Mouse (Mus musculus): Measurements from ENCODE around the gene Bnip1. TPM values are rescaled to one million over a fixed set of nuclear protein-coding genes. Genes with fewer than 3 reads are reported as not detected.

Bnip1 gene
- total RNA-seq (2021): 10 to 100 TPM; 31.3 to 33.1 TPM
- long read RNA-seq, experiment 1, transcript Bnip1-201 (6 exons, 1,098 nt): major isoform, 18 of 25 reads
- long read RNA-seq, experiment 1, partial matches to known transcripts: 0 of 25 reads
- long read RNA-seq, experiment 1, other reads (novel, unspliced or antisense): 3 of 25 reads
- long read RNA-seq, experiment 2, transcript Bnip1-201 (6 exons, 1,098 nt): major isoform, 12 of 17 reads
- long read RNA-seq, experiment 2, partial matches to known transcripts: 0 of 17 reads
- long read RNA-seq, experiment 2, other reads (novel, unspliced or antisense): 2 of 17 reads

GRCm38 (mm10) chr17:26780750-26781571 is at the start of gene Bnip1:
Gene Bnip1 (plus strand): TSS chr17:26781066.
- DNase-seq (ENCODE audit: low spot score in 2 of 2): peak; percentile 66 to 81

GRCm38 (mm10) chr17:26742581-26742980 is 38.3 kb upstream of the Bnip1 start:
- DNase-seq (ENCODE audit: low spot score in 2 of 2): no peak

GRCm38 (mm10) chr17:26743294-26743693 is 37.6 kb upstream of the Bnip1 start:
- DNase-seq (ENCODE audit: low spot score in 2 of 2): no peak

GRCm38 (mm10) chr17:26749975-26750374 is 30.9 kb upstream of the Bnip1 start:
- DNase-seq (ENCODE audit: low spot score in 2 of 2): no peak

- DNase-seq (ENCODE audit: low spot score in 2 of 2): no peak
Observed at GRCm38 (mm10) chr17:26752297-26752696, 28.6 kb upstream of the Bnip1 start.

- no peak for DNase-seq (ENCODE audit: low spot score in 2 of 2)
Observed at GRCm38 (mm10) chr17:26753476-26753875, 27.4 kb upstream of the Bnip1 start.

- no peak for DNase-seq (ENCODE audit: low spot score in 2 of 2)
Observed at GRCm38 (mm10) chr17:26767100-26767753, 13.6 kb upstream of the Bnip1 start.

- DNase-seq (ENCODE audit: low spot score in 2 of 2): no peak
Observed at GRCm38 (mm10) chr17:26767754-26768124, 13.1 kb upstream of the Bnip1 start.

- DNase-seq (ENCODE audit: low spot score in 2 of 2): no peak
Observed at GRCm38 (mm10) chr17:26776211-26776610, 4.7 kb upstream of the Bnip1 start.

- no peak for DNase-seq (ENCODE audit: low spot score in 2 of 2)
Observed at GRCm38 (mm10) chr17:26778001-26778400, 2.9 kb upstream of the Bnip1 start.

GRCm38 (mm10) chr17:26778430-26779100 is 2.3 kb upstream of the Bnip1 start:
- no peak for DNase-seq (ENCODE audit: low spot score in 2 of 2)

- DNase-seq (ENCODE audit: low spot score in 2 of 2): no peak
Observed at GRCm38 (mm10) chr17:26779471-26779870, 1.4 kb upstream of the Bnip1 start.

- no peak for DNase-seq (ENCODE audit: low spot score in 2 of 2)
Observed at GRCm38 (mm10) chr17:26781610-26782043, 761 bp downstream of the Bnip1 start.

- DNase-seq (ENCODE audit: low spot score in 2 of 2): no peak
Observed at GRCm38 (mm10) chr17:26784525-26784924, 3.7 kb downstream of the Bnip1 start.

- no peak for DNase-seq (ENCODE audit: low spot score in 2 of 2)
Observed at GRCm38 (mm10) chr17:26786586-26786985, 5.7 kb downstream of the Bnip1 start.

- no peak for DNase-seq (ENCODE audit: low spot score in 2 of 2)
Observed at GRCm38 (mm10) chr17:26788986-26789385, 8.1 kb downstream of the Bnip1 start.

GRCm38 (mm10) chr17:26789460-26790268 is 8.8 kb downstream of the Bnip1 start:
- DNase-seq (ENCODE audit: low spot score in 2 of 2): no peak

GRCm38 (mm10) chr17:26790269-26791214 is 9.7 kb downstream of the Bnip1 start:
- DNase-seq (ENCODE audit: low spot score in 2 of 2): no peak

- DNase-seq (ENCODE audit: low spot score in 2 of 2): no peak
Observed at GRCm38 (mm10) chr17:26791580-26791979, 10.7 kb downstream of the Bnip1 start.

All from gastrocnemius, postnatal 4 days (tissue).